Mouse (Mus musculus): ENCODE results near the gene Trpt1. TPM values are rescaled to one million over a fixed set of nuclear protein-coding genes. Genes with fewer than 3 reads are reported as not detected.

Trpt1 gene
- polyA plus RNA-seq, 1 experiment, result 4.7 TPM

DNA sequence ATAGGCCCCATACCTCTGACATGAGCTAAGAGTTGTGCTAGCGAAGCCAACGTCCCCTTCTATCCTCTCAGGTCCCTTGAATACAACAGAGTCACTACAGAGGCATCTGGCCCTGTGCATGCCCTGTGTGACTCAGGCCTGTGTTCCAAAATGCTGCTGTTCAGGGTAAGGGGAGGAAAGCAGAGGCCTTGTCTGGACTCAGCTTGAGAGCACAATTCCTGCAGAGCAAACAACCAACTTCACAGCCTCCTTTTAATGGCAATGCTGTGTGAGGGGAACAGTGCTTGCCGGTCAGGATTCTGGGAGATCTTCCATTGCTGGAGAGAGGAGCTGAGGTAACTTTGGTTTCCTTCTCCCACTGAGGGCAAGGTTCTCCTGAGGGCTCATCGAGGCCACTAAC, 48.3 kb downstream of the Trpt1 start:
- no peak overlapping the region for H3K4me3 ChIP-seq (ENCODE audit: insufficient read depth, poor library complexity, severe bottlenecking)
- peaks cover 4% of the 10 kb centered on the region for H3K79me2 ChIP-seq (ENCODE audit: control insufficient read depth, insufficient read depth)
- H3K79me3 ChIP-seq (ENCODE audit: low read depth), result peaks cover 2% of the 10 kb centered on the region
- no peaks in the 10 kb centered on the region for H3K27me3 ChIP-seq (ENCODE audit: control insufficient read depth, insufficient read depth, insufficient read length)
- no peak for TF ChIP-seq CEBPB (IDR thresholded peaks at IDR 0.05; ENCODE audit: low read depth)
- no peak for TF ChIP-seq USF1 (IDR thresholded peaks at IDR 0.05; ENCODE audit: low read depth)
- no peak for TF ChIP-seq CTCF (IDR thresholded peaks at IDR 0.05; ENCODE audit: control insufficient read depth, insufficient read depth, insufficient read length)
- TF ChIP-seq MYOD1 (IDR thresholded peaks at IDR 0.05; ENCODE audit: control insufficient read depth, insufficient read length, low read depth), result no peak
- TF ChIP-seq MAX (IDR thresholded peaks at IDR 0.05), result no peak
- no peak for TF ChIP-seq FOSL1 (IDR thresholded peaks at IDR 0.05; ENCODE audit: insufficient read depth, low read length, poor library complexity, severe bottlenecking)
- TF ChIP-seq MYOG (IDR thresholded peaks at IDR 0.05; ENCODE audit: control insufficient read depth, extremely low read depth, insufficient read length), result no peak
- no peak overlapping the region for H3ac ChIP-seq (ENCODE audit: control insufficient read depth, insufficient read length, low read depth)
- no peaks in the 10 kb centered on the region for H3K36me3 ChIP-seq (ENCODE audit: control insufficient read depth, insufficient read depth)

DNA sequence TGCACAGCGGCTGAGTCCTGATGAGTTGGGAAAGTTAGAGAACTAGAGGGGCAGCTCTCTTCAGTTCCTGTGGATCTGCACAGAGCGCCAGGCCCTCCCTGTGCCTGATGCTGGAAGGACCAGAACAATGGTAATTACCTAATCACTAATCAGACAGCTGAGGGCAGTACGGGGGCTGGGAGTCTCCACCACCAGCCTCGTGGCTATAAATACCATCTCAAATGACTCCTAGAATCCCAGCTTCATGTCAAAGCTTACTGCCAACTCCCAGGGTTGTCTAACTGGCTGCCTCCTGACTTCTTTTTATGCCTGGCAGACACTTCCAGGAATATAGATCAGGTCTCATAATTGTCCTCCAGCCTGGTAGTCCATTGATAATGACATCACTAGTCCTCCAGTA, 48.8 kb downstream of the Trpt1 start:
- H3ac ChIP-seq (ENCODE audit: control insufficient read depth, insufficient read length, low read depth), result no peak overlapping the region
- H3K27me3 ChIP-seq (ENCODE audit: control insufficient read depth, insufficient read depth, insufficient read length), result no peaks in the 10 kb centered on the region
- H3K4me3 ChIP-seq (ENCODE audit: insufficient read depth, poor library complexity, severe bottlenecking), result no peak overlapping the region
- peaks cover under 1% of the 10 kb centered on the region for H3K79me2 ChIP-seq (ENCODE audit: control insufficient read depth, insufficient read depth)
- H3K36me3 ChIP-seq (ENCODE audit: control insufficient read depth, insufficient read depth), result no peaks in the 10 kb centered on the region
- H3K79me3 ChIP-seq (ENCODE audit: low read depth), result no peaks in the 10 kb centered on the region
- TF ChIP-seq MAX (IDR thresholded peaks at IDR 0.05), result no peak
- no peak for TF ChIP-seq MYOD1 (IDR thresholded peaks at IDR 0.05; ENCODE audit: control insufficient read depth, insufficient read length, low read depth)
- no peak for TF ChIP-seq USF1 (IDR thresholded peaks at IDR 0.05; ENCODE audit: low read depth)
- TF ChIP-seq MYOG (IDR thresholded peaks at IDR 0.05; ENCODE audit: control insufficient read depth, extremely low read depth, insufficient read length), result no peak
- TF ChIP-seq CTCF (IDR thresholded peaks at IDR 0.05; ENCODE audit: control insufficient read depth, insufficient read depth, insufficient read length), result no peak
- TF ChIP-seq FOSL1 (IDR thresholded peaks at IDR 0.05; ENCODE audit: insufficient read depth, low read length, poor library complexity, severe bottlenecking), result no peak
- TF ChIP-seq CEBPB (IDR thresholded peaks at IDR 0.05; ENCODE audit: low read depth), result no peak

Other genes starting within 250 kb of the Trpt1 start
- gene Rps6ka4, start 155.5 kb upstream of the Trpt1 start, polyA plus RNA-seq (2012; fragmentation: generic; extraction: Trizol), result 103 TPM
- gene Ccdc88b, start 137.9 kb upstream of the Trpt1 start, polyA plus RNA-seq (2012; fragmentation: generic; extraction: Trizol), result 0.27 TPM
- gene Trmt112, start 86.4 kb upstream of the Trpt1 start, polyA plus RNA-seq (2012; fragmentation: generic; extraction: Trizol), result 264 TPM
- 270 TPM for gene Prdx5, start 86.0 kb upstream of the Trpt1 start, polyA plus RNA-seq (2012; fragmentation: generic; extraction: Trizol)
- 43.2 TPM for gene Esrra, start 74.3 kb upstream of the Trpt1 start, polyA plus RNA-seq (2012; fragmentation: generic; extraction: Trizol)
- gene Catsperz, start 70.8 kb upstream of the Trpt1 start, polyA plus RNA-seq (2012; fragmentation: generic; extraction: Trizol), result 0.16 TPM
- 0.26 TPM for gene Kcnk4, start 61.6 kb upstream of the Trpt1 start, polyA plus RNA-seq (2012; fragmentation: generic; extraction: Trizol)
- gene Bad, start 54.3 kb upstream of the Trpt1 start, polyA plus RNA-seq (2012; fragmentation: generic; extraction: Trizol), result 84.0 TPM
- 31.2 TPM for gene Gpr137, start 53.7 kb upstream of the Trpt1 start, polyA plus RNA-seq (2012; fragmentation: generic; extraction: Trizol)
- gene Ppp1r14b, start 21.2 kb upstream of the Trpt1 start, polyA plus RNA-seq (2012; fragmentation: generic; extraction: Trizol), result 1,811 TPM
- gene Plcb3, start 19.7 kb upstream of the Trpt1 start, polyA plus RNA-seq (2012; fragmentation: generic; extraction: Trizol), result 51.7 TPM
- gene Fkbp2, start 15.6 kb upstream of the Trpt1 start, polyA plus RNA-seq (2012; fragmentation: generic; extraction: Trizol), result 148 TPM
- 37.7 TPM for gene Vegfb, start 8.5 kb upstream of the Trpt1 start, polyA plus RNA-seq (2012; fragmentation: generic; extraction: Trizol)
- 12.2 TPM for gene Dnajc4, start 3.6 kb upstream of the Trpt1 start, polyA plus RNA-seq (2012; fragmentation: generic; extraction: Trizol)
- gene Nudt22, start within 50 bp of the Trpt1 start, polyA plus RNA-seq (2012; fragmentation: generic; extraction: Trizol), result 18.2 TPM
- gene Fermt3, start 23.3 kb downstream of the Trpt1 start, polyA plus RNA-seq (2012; fragmentation: generic; extraction: Trizol), result 0.37 TPM
- gene Stip1, start 43.8 kb downstream of the Trpt1 start, polyA plus RNA-seq (2012; fragmentation: generic; extraction: Trizol), result 309 TPM
- 8.3 TPM for gene Macrod1, start 60.7 kb downstream of the Trpt1 start, polyA plus RNA-seq (2012; fragmentation: generic; extraction: Trizol)
- gene Flrt1, start 109.6 kb downstream of the Trpt1 start, polyA plus RNA-seq (2012; fragmentation: generic; extraction: Trizol), result 0.08 TPM
- 121 TPM for gene Otub1, start 210.2 kb downstream of the Trpt1 start, polyA plus RNA-seq (2012; fragmentation: generic; extraction: Trizol)
- 960 TPM for gene Cox8a, start 221.5 kb downstream of the Trpt1 start, polyA plus RNA-seq (2012; fragmentation: generic; extraction: Trizol)
- gene Naa40, start 245.1 kb downstream of the Trpt1 start, polyA plus RNA-seq (2012; fragmentation: generic; extraction: Trizol), result 16.8 TPM